Mouse (Mus musculus): Measurements from ENCODE around the gene Sh2b1. TPM values are rescaled to one million over a fixed set of nuclear protein-coding genes. Genes with fewer than 3 reads are reported as not detected.

Gene Sh2b1
- polyA plus RNA-seq, 1 experiment from 2014 or later: 40.9 TPM

GRCm38 (mm10) chr7:126428631-126429502 lies 46.4 kb downstream of the Sh2b1 start, which contains the start of gene Rabep2:
TSS of gene Rabep2 (plus strand) at chr7:126428759.
- Histone ChIP-seq H3K27me3 (replicated peaks; ENCODE audit: control insufficient read depth, insufficient read depth, low read length) (no peaks in the 10 kb centered on the region), H3K4me2 (ENCODE audit: low read length) (peak within 1 kb of the TSS; percentile 71), H3K4me1 (replicated peaks; ENCODE audit: control insufficient read depth, insufficient read depth, low read length) (peaks cover 12% of the 10 kb centered on the region), H3K27ac (ENCODE audit: low read depth) (peak within 1 kb of the TSS; percentile 95), H3K9me3 (ENCODE audit: control insufficient read depth, low read length) (no peaks in the 10 kb centered on the region), H3K36me3 (ENCODE audit: control insufficient read depth, insufficient read depth, low read length) (peaks cover 3% of the 10 kb centered on the region; the same call in 1 of the 2 replicates), H3K9ac (ENCODE audit: low read length) (peak within 1 kb of the TSS; percentile 84), H3K4me3 (ENCODE audit: low read depth, low read length) (peak within 1 kb of the TSS; percentile 69)
- DNase-seq (ENCODE audit: low spot score) (peak; percentile 100), ATAC-seq (replicated peaks; ENCODE audit: low FRiP score, low TSS enrichment, low read depth) (peak; percentile 96)
- WGBS: under 1% methylated on average over 81 of the region's 82 CpGs

- peak overlapping the region; percentile 95 for H3K27ac ChIP-seq (ENCODE audit: low read depth)
- DNase-seq (ENCODE audit: low spot score) (no peak), ATAC-seq (replicated peaks; ENCODE audit: low FRiP score, low TSS enrichment, low read depth) (peak; percentile 44)
- H3K9ac ChIP-seq (ENCODE audit: low read length): peak overlapping the region; percentile 84
- H3K27me3 ChIP-seq (replicated peaks; ENCODE audit: control insufficient read depth, insufficient read depth, low read length): no peaks in the 10 kb centered on the region
- H3K9me3 ChIP-seq (ENCODE audit: control insufficient read depth, low read length): no peaks in the 10 kb centered on the region
- 0 out of 2 replicates have a peak, but pooled peaks cover 3% of the 10 kb centered on the region for H3K36me3 ChIP-seq (ENCODE audit: control insufficient read depth, insufficient read depth, low read length)
- peak overlapping the region; percentile 71 for H3K4me2 ChIP-seq (ENCODE audit: low read length)
- peak overlapping the region; percentile 69 for H3K4me3 ChIP-seq (ENCODE audit: low read depth, low read length)
- 8% methylated on average over 4 of the region's 4 CpGs for WGBS
- H3K4me1 ChIP-seq (replicated peaks; ENCODE audit: control insufficient read depth, insufficient read depth, low read length): peaks cover 12% of the 10 kb centered on the region
These were observed 47.1 kb downstream of the Sh2b1 start for GRCm38 (mm10) chr7:126428154-126428553.

GRCm38 (mm10) chr7:126427323-126427860 lies 47.8 kb downstream of the Sh2b1 start:
- no peak for ATAC-seq (replicated peaks; ENCODE audit: low FRiP score, low TSS enrichment, low read depth)
- Histone ChIP-seq H3K4me2 (ENCODE audit: low read length) (no peak overlapping the region), H3K4me1 (replicated peaks; ENCODE audit: control insufficient read depth, insufficient read depth, low read length) (peaks cover 12% of the 10 kb centered on the region), H3K9ac (ENCODE audit: low read length) (no peak overlapping the region), H3K4me3 (ENCODE audit: low read depth, low read length) (no peak overlapping the region), H3K27me3 (replicated peaks; ENCODE audit: control insufficient read depth, insufficient read depth, low read length) (no peaks in the 10 kb centered on the region), H3K9me3 (ENCODE audit: control insufficient read depth, low read length) (no peaks in the 10 kb centered on the region), H3K36me3 (ENCODE audit: control insufficient read depth, insufficient read depth, low read length) (no peaks in the 10 kb centered on the region), H3K27ac (ENCODE audit: low read depth) (peak overlapping the region; percentile 95; the same call in 1 of the 2 replicates)
- 48% methylated on average over 12 of the region's 13 CpGs for WGBS
- no peak for DNase-seq (ENCODE audit: low spot score)

GRCm38 (mm10) chr7:126424161-126424560 lies 51.1 kb downstream of the Sh2b1 start:
- 86% methylated on average over 6 of the region's 6 CpGs for WGBS
- ATAC-seq (replicated peaks; ENCODE audit: low FRiP score, low TSS enrichment, low read depth) (no peak), DNase-seq (ENCODE audit: low spot score) (no peak)
- H3K27me3 ChIP-seq (replicated peaks; ENCODE audit: control insufficient read depth, insufficient read depth, low read length): no peaks in the 10 kb centered on the region
- H3K36me3 ChIP-seq (ENCODE audit: control insufficient read depth, insufficient read depth, low read length): no peaks in the 10 kb centered on the region
- H3K9ac ChIP-seq (ENCODE audit: low read length): no peak overlapping the region
- no peak overlapping the region for H3K4me2 ChIP-seq (ENCODE audit: low read length)
- no peaks in the 10 kb centered on the region for H3K9me3 ChIP-seq (ENCODE audit: control insufficient read depth, low read length)
- no peak overlapping the region for H3K27ac ChIP-seq (ENCODE audit: low read depth)
- peaks cover 7% of the 10 kb centered on the region for H3K4me1 ChIP-seq (replicated peaks; ENCODE audit: control insufficient read depth, insufficient read depth, low read length)
- no peak overlapping the region for H3K4me3 ChIP-seq (ENCODE audit: low read depth, low read length)

GRCm38 (mm10) chr7:126421756-126422155 lies 53.5 kb downstream of the Sh2b1 start:
- Histone ChIP-seq H3K27ac (ENCODE audit: low read depth) (no peak overlapping the region), H3K4me3 (ENCODE audit: low read depth, low read length) (no peak overlapping the region), H3K27me3 (replicated peaks; ENCODE audit: control insufficient read depth, insufficient read depth, low read length) (no peaks in the 10 kb centered on the region), H3K4me1 (replicated peaks; ENCODE audit: control insufficient read depth, insufficient read depth, low read length) (no peaks in the 10 kb centered on the region), H3K9ac (ENCODE audit: low read length) (no peak overlapping the region), H3K4me2 (ENCODE audit: low read length) (no peak overlapping the region), H3K36me3 (ENCODE audit: control insufficient read depth, insufficient read depth, low read length) (no peaks in the 10 kb centered on the region), H3K9me3 (ENCODE audit: control insufficient read depth, low read length) (no peaks in the 10 kb centered on the region)
- DNase-seq (ENCODE audit: low spot score) (no peak), ATAC-seq (replicated peaks; ENCODE audit: low FRiP score, low TSS enrichment, low read depth) (no peak)
- 87% methylated on average over 5 of the region's 5 CpGs for WGBS

DNA sequence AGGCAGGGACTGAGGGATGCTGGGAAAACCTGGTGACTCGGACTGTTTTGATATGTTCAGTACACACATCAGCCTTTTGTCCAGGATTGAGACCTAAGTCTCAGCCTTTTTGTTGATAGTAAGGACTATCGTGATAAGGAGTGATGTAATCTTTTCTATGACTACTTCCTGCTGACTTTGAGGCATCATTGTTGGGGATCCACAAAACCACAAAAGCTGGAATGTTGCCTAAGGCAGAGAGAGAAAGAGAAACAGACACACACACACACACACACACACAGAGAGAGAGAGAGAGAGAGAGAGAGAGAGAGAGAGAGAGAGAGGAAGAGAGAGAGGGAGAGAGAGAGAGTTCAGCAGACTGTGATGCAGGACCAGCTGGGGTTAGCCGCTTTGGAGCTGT lies 56.7 kb downstream of the Sh2b1 start:
- Histone ChIP-seq H3K27me3 (replicated peaks; ENCODE audit: control insufficient read depth, insufficient read depth, low read length) (no peaks in the 10 kb centered on the region), H3K9me3 (ENCODE audit: control insufficient read depth, low read length) (no peaks in the 10 kb centered on the region), H3K9ac (ENCODE audit: low read length) (no peak overlapping the region), H3K36me3 (ENCODE audit: control insufficient read depth, insufficient read depth, low read length) (no peaks in the 10 kb centered on the region), H3K4me2 (ENCODE audit: low read length) (no peak overlapping the region), H3K4me3 (ENCODE audit: low read depth, low read length) (no peak overlapping the region), H3K27ac (ENCODE audit: low read depth) (no peak overlapping the region), H3K4me1 (replicated peaks; ENCODE audit: control insufficient read depth, insufficient read depth, low read length) (no peaks in the 10 kb centered on the region)
- DNase-seq (ENCODE audit: low spot score) (no peak), ATAC-seq (replicated peaks; ENCODE audit: low FRiP score, low TSS enrichment, low read depth) (no peak)
- 56% methylated on average over 3 of the region's 3 CpGs for WGBS

DNA sequence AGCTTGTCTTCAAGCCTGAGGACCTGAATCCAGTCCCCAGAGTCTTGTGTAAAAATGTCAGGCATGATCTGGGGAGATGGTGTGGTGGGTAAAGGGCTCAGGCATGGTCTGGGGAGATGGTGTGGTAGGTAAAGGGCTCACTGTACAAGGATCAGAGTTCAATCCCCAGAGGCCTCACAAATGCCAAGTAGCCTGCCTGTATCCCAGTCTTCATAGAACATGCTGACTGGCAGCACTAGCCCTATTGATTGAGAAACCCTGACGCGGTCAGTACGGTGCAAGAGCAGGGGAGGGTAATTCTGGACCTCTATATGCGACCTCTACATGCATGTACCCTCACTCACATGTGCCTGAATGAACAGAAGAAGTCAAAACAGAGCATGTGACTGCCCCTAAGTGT lies 57.6 kb downstream of the Sh2b1 start:
- WGBS: 93% methylated on average over 4 of the region's 4 CpGs
- no peak overlapping the region for H3K27ac ChIP-seq (ENCODE audit: low read depth)
- no peak for DNase-seq (ENCODE audit: low spot score)

GRCm38 (mm10) chr7:126417045-126417444 lies 58.2 kb downstream of the Sh2b1 start:
- Histone ChIP-seq H3K4me2 (ENCODE audit: low read length) (no peak overlapping the region), H3K27me3 (replicated peaks; ENCODE audit: control insufficient read depth, insufficient read depth, low read length) (no peaks in the 10 kb centered on the region), H3K36me3 (ENCODE audit: control insufficient read depth, insufficient read depth, low read length) (no peaks in the 10 kb centered on the region), H3K4me1 (replicated peaks; ENCODE audit: control insufficient read depth, insufficient read depth, low read length) (no peaks in the 10 kb centered on the region), H3K9ac (ENCODE audit: low read length) (no peak overlapping the region), H3K9me3 (ENCODE audit: control insufficient read depth, low read length) (no peaks in the 10 kb centered on the region), H3K4me3 (ENCODE audit: low read depth, low read length) (no peak overlapping the region), H3K27ac (ENCODE audit: low read depth) (no peak overlapping the region)
- no peak for DNase-seq (ENCODE audit: low spot score)
- 76% methylated on average over 8 of the region's 8 CpGs for WGBS
- no peak for ATAC-seq (replicated peaks; ENCODE audit: low FRiP score, low TSS enrichment, low read depth)

More for the DNA sequence above, 57.6 kb downstream of the Sh2b1 start:
- Histone ChIP-seq H3K36me3 (ENCODE audit: control insufficient read depth, insufficient read depth, low read length) (no peaks in the 10 kb centered on the region), H3K4me2 (ENCODE audit: low read length) (no peak overlapping the region), H3K4me3 (ENCODE audit: low read depth, low read length) (no peak overlapping the region), H3K9me3 (ENCODE audit: control insufficient read depth, low read length) (no peaks in the 10 kb centered on the region), H3K4me1 (replicated peaks; ENCODE audit: control insufficient read depth, insufficient read depth, low read length) (no peaks in the 10 kb centered on the region), H3K27me3 (replicated peaks; ENCODE audit: control insufficient read depth, insufficient read depth, low read length) (no peaks in the 10 kb centered on the region), H3K9ac (ENCODE audit: low read length) (no peak overlapping the region)
- no peak for ATAC-seq (replicated peaks; ENCODE audit: low FRiP score, low TSS enrichment, low read depth)

Measured in intestine, embryonic 14.5 days (tissue).